Mouse (Mus musculus): ENCODE measurements around the gene Gpx4.

The Gpx4 gene

DNA sequence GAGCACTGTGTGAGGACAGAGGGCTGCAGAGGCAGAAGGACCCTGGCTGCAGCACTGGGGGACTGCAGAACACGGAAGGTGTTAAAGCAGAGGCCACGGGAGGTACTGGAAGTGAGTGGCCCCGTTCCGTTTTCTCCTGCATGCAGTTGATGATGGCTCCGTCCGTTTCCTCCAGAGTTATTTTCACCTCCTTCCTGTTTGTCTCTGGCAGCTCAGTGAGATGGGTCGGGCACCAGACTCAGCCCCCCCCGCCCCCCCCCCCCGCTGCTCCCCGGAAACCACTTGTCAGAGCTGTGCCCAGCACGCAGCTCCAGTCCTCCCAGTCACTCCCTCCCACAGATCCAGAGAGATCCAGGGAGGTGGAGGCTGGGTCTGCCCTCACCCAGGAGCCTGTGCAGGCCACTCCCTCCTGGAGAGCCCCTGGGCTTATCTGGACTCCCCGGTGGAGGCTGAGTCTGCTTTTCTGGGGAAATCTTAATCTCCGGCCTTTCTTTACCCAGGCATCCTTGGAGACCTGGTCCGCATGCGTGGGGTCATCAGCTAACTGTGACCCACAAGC lies 28.1 kb upstream of the Gpx4 start:
- DNase-seq (ENCODE audit: low read depth, low spot score): peak; percentile 68
- Histone ChIP-seq H3K36me3 (ENCODE audit: control insufficient read depth, insufficient read depth, low read length, poor library complexity, severe bottlenecking) (peaks cover 26% of the 10 kb centered on the region), H3K27me3 (ENCODE audit: control insufficient read depth, insufficient read depth, low read length, poor library complexity, severe bottlenecking) (no peaks in the 10 kb centered on the region)

DNA sequence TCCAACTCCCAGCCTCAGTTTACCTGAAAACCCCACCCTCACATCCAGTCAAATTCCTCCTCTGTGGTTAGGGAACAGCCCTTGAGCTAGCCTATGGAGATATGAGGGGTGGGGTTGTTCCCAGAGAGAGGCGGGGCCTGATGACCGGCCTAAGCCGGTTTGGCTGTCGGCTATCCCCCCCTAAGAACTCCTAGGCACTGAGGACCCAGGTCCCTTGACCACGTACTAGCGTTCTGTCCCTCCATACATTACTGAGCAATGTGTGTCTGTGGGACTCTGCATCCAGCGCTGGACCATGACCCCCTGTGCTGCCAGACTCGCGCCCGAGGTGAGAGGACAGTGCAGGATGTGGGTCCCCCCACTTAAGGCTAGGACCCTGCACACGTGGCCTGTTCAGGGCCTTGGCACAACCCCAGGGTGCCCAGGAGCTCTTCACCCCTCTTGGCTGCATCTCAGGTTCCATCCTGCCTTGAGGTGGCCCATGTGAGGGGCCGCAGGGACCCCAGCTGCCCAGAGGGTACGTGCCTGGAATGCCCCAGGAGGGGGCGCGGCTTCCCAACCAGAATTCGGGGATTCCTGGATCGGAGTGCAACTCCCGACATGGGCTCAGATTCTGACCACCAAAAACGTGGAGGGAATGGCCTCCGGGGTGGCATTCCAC lies 27.4 kb upstream of the Gpx4 start:
- H3K27me3 ChIP-seq (ENCODE audit: control insufficient read depth, insufficient read depth, low read length, poor library complexity, severe bottlenecking): no peaks in the 10 kb centered on the region
- H3K36me3 ChIP-seq (ENCODE audit: control insufficient read depth, insufficient read depth, low read length, poor library complexity, severe bottlenecking): peaks cover 26% of the 10 kb centered on the region
- no peak for DNase-seq (ENCODE audit: low read depth, low spot score)

DNA sequence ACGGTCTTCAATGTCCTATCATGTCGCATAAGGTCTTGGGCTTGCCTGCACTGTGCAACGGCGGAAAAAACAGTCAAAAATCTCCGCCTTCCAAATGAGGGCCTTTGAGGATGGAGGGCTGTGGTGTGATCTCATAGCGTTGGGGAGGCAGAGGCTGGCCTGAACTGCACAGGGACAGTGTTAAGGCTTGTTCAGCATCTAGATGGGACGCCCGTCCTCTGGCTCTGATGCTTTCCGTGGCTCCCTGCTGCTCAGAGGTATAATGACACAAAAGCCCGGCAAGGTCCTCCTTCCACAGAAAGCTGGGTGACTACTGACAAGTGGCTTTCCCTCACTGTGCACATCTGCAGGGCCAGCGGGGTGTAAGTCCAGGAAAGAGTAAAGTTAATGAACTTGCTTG lies 26.8 kb upstream of the Gpx4 start:
- no peak for DNase-seq (ENCODE audit: low read depth, low spot score)
- Histone ChIP-seq H3K36me3 (ENCODE audit: control insufficient read depth, insufficient read depth, low read length, poor library complexity, severe bottlenecking) (peaks cover 31% of the 10 kb centered on the region), H3K27me3 (ENCODE audit: control insufficient read depth, insufficient read depth, low read length, poor library complexity, severe bottlenecking) (no peaks in the 10 kb centered on the region)

DNA sequence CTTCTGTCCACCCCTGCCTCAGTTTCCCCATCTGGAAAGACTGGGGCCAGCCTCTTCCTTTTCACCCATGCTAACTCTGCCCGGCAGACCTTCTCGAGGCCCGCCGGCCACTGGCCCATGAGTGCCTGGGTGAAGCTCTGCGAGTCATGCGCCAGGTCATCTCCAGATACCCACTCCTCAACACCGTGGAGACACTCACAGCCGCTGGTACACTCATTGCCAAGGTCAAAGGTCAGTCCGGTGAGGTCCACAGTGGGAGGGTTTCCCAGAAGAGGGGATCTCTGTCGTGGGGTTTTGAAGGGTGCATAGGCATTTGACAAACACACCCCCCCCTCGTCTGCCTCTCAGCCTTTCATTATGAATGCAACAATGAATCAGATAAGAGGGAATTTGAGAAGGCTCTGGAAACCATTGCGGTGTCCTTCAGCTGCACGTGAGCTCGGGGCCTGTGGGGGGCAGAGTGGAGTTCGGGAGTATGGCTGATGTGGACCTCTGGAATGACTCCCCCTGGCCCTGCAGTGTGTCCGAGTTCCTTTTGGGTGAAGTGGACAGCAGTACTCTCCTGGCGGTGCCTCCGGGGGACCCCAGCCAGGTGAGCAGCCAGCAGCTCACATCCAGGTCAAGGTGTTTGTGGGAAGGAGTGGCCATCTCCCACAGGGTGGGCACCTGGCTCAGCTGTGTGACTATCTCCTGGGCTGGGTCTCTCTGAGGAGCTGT lies 26.2 kb upstream of the Gpx4 start:
- DNase-seq (ENCODE audit: low read depth, low spot score): no peak
- Histone ChIP-seq H3K36me3 (ENCODE audit: control insufficient read depth, insufficient read depth, low read length, poor library complexity, severe bottlenecking) (peaks cover 35% of the 10 kb centered on the region), H3K27me3 (ENCODE audit: control insufficient read depth, insufficient read depth, low read length, poor library complexity, severe bottlenecking) (no peaks in the 10 kb centered on the region)

DNA sequence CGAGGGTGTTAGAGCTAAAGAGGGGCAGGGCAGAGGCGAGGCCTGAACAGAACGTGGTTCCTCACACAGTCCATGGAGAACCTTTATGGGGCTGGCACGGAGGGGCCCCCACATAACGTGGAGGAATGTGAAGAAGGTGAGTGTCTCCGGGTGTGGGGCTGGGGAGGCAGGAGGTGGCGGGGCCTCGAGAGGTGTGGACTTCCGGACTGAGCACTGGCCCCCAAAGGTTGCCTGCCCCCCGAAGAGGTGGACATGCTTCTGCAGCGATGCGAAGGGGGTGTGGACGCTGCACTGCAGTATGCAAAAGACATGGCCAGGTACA lies 25.7 kb upstream of the Gpx4 start:
- Histone ChIP-seq H3K27me3 (ENCODE audit: control insufficient read depth, insufficient read depth, low read length, poor library complexity, severe bottlenecking) (no peaks in the 10 kb centered on the region), H3K36me3 (ENCODE audit: control insufficient read depth, insufficient read depth, low read length, poor library complexity, severe bottlenecking) (peaks cover 37% of the 10 kb centered on the region)
- DNase-seq (ENCODE audit: low read depth, low spot score): no peak

DNA sequence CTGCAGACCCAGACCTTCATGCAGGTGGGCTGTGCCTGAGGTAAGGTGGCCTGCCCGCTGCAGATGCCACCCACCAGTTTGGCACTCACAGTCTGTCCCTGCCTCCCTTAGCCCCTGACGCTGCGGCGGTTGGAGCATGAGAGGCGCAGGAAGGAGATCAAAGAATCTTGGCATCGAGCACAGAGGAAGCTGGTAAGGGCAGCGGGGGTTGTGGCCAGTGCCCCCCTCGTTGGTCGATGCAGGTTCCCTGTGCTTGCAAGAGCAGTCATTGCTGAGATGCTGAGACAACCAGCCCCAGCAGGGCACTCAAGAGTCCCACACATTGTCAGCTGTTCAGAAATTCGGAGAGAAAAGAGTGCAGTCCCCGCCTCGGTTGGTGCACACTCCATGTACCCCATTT lies 24.8 kb upstream of the Gpx4 start:
- DNase-seq (ENCODE audit: low read depth, low spot score): no peak
- peaks cover 45% of the 10 kb centered on the region for H3K36me3 ChIP-seq (ENCODE audit: control insufficient read depth, insufficient read depth, low read length, poor library complexity, severe bottlenecking)
- no peaks in the 10 kb centered on the region for H3K27me3 ChIP-seq (ENCODE audit: control insufficient read depth, insufficient read depth, low read length, poor library complexity, severe bottlenecking)

DNA sequence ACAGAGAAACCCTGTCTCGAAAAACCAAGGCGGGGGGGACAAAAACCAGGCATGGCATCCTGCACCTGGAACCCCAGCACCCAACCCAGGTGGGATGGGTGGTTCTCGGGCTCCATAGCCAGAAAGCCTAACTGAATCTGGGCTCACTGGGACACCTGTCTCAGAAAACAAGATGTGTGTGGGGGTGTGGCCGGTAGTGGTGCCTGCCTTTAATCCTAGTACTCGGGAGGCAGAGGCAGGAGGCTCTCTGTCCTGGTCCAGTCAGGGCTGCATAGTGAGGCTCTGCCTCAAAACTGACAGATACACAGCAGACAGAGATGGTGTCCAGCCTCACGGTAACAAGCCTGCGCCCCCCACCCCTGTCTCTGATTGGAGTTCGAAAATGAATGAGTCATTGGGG lies 24.2 kb upstream of the Gpx4 start:
- Histone ChIP-seq H3K36me3 (ENCODE audit: control insufficient read depth, insufficient read depth, low read length, poor library complexity, severe bottlenecking) (peaks cover 51% of the 10 kb centered on the region), H3K27me3 (ENCODE audit: control insufficient read depth, insufficient read depth, low read length, poor library complexity, severe bottlenecking) (no peaks in the 10 kb centered on the region)
- DNase-seq (ENCODE audit: low read depth, low spot score): no peak

DNA sequence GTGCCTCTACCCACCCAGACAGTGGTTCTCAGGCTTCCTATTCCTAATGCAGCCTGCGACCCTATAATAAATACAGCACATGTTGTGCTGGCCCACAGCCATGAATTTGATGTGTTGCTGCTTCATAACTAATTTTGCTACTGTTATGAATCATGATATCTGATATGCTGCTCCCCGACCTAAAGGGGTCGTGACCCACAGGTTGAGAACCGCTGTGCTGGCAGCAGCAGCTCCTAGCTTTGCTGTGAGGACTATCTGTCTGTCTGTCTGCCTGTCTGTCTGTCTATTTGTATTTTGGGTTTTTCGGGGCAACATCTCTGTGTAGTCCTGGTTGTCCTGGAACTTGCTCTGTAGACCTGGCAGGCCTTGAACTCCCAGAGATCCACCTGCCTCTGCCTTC lies 23.2 kb upstream of the Gpx4 start:
- Histone ChIP-seq H3K36me3 (ENCODE audit: control insufficient read depth, insufficient read depth, low read length, poor library complexity, severe bottlenecking) (peaks cover 59% of the 10 kb centered on the region), H3K27me3 (ENCODE audit: control insufficient read depth, insufficient read depth, low read length, poor library complexity, severe bottlenecking) (no peaks in the 10 kb centered on the region)
- DNase-seq (ENCODE audit: low read depth, low spot score): no peak

DNA sequence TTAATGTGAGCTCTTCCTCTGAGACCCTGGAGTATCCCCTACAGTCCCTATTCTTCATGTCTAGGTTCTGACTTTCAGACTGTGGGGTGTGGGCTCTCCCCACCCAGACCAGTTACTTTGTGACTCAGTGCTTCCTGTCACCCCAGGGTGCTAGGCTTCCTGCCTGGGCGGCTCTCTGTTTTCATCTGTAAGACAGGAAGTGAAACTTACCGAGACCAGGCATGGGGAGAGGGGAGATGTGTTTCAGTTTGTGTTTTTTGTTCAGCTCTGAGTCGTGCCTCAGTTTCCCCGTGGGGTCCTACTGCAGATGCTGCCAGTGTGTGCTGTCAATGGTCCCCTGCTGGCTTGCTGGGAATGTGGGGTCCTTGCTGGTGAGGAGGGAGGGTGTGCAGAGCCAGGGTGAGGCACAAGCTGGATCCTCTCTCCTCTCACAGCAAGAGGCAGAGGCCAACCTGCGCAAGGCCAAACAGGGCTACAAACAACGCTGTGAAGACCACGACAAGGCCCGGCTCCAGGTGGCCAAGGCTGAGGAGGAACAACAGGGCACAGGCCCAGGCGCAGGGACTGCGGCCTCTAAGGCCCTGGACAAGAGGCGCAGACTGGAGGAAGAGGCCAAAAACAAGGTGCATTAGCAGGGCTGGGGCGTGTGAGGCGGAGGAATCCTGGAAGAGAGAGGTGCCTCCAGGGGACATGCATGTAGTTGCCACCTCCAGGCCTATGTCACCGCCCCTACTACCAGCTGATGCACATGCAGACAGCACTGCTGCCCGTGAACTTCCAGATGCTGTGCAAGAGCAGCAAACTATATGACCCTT lies 22.5 kb upstream of the Gpx4 start:
- peaks cover 63% of the 10 kb centered on the region for H3K36me3 ChIP-seq (ENCODE audit: control insufficient read depth, insufficient read depth, low read length, poor library complexity, severe bottlenecking)
- no peaks in the 10 kb centered on the region for H3K27me3 ChIP-seq (ENCODE audit: control insufficient read depth, insufficient read depth, low read length, poor library complexity, severe bottlenecking)
- DNase-seq (ENCODE audit: low read depth, low spot score): peak; percentile 83

DNA sequence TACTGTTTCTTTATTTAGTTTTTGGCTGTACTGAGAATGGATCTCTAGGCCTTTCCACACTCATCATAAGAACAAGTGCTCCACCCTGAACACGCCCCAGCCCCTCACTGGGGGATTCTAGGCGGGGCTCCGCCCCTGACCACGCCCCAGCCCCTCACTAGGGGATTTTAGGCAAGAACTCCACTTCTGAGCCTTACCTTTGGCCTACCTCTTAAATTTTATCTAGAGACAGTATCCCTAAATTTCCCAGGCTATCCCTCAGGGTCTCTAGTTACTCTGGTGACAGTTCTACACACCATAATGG lies 22.0 kb upstream of the Gpx4 start:
- Histone ChIP-seq H3K27me3 (ENCODE audit: control insufficient read depth, insufficient read depth, low read length, poor library complexity, severe bottlenecking) (no peaks in the 10 kb centered on the region), H3K36me3 (ENCODE audit: control insufficient read depth, insufficient read depth, low read length, poor library complexity, severe bottlenecking) (peaks cover 64% of the 10 kb centered on the region)
- DNase-seq (ENCODE audit: low read depth, low spot score): no peak

DNA sequence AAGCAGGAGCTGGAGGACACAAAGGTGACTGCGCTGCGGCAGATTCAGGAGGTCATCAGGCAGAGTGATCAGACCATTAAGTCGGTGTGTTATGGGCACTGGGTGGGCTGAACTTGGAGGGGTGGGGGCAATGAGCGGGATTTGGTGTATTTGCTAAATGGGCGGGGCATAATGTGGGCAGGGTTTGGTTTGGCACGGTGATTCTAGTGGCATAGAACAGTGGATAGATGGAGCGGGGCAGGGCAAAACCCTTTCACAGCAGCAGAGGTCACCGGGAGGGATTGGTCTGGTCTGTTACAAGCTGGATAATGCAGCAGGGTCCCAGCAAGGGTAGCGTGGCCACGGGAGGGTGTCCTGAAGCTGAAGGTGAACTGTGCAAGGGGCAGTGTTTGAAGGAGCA lies 21.5 kb upstream of the Gpx4 start:
- H3K27me3 ChIP-seq (ENCODE audit: control insufficient read depth, insufficient read depth, low read length, poor library complexity, severe bottlenecking): no peaks in the 10 kb centered on the region
- no peak for DNase-seq (ENCODE audit: low read depth, low spot score)
- H3K36me3 ChIP-seq (ENCODE audit: control insufficient read depth, insufficient read depth, low read length, poor library complexity, severe bottlenecking): peaks cover 66% of the 10 kb centered on the region

DNA sequence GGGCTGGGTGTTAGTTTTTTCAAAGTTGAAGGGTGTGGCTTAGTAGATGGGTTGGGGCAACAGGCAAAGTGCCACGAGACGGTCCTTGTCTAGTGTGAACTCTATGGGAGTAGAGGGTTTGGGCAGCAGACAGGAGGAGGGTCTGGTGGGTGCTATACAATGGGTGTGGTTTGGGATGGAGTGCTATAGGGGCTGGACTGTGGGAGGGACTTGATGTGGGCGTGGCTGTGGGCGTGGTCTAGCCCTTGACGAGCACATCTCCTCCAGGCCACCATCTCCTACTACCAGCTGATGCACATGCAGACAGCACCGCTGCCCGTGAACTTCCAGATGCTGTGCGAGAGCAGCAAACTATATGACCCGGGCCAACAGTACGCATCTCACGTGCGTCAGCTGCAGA lies 21.1 kb upstream of the Gpx4 start:
- DNase-seq (ENCODE audit: low read depth, low spot score): peak; percentile 47
- peaks cover 64% of the 10 kb centered on the region for H3K36me3 ChIP-seq (ENCODE audit: control insufficient read depth, insufficient read depth, low read length, poor library complexity, severe bottlenecking)
- no peaks in the 10 kb centered on the region for H3K27me3 ChIP-seq (ENCODE audit: control insufficient read depth, insufficient read depth, low read length, poor library complexity, severe bottlenecking)

DNA sequence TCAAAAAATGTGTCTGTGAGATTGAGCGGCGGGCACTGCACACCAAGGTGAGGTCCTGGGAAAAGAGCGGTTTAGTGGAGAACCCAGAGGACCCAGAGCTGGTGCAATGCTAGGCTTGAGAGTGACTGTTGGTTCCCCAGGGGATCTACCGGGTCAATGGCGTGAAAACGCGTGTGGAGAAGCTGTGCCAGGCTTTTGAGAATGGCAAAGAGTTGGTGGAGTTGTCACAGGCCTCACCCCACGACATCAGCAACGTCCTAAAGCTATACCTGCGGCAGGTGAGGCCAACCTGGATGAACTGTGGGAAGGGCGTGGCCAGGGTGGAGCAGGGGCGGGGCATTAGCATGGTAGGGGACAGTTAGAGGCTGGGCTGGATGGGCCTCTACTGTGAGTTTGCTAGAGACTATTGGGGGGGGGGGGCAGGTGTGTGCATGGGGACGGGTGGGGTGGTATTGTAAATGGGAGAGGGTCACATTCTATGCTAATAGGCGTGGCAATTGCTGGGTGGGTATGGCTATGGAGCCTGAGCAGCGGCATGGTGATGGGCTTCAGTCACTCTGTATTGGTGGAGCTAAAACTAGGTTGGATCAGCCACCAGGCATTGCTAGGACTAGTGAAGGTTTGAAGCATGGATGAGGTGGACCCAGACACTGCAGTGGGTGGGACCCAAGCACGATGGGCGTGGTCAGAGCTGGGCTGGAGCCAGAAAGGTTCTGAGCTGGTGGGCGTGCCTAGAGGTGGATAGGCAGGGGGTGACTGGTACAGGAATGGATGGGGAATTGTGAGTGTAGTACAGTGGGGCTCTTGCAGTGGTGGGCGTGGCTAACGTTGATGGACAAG lies 19.1 kb upstream of the Gpx4 start:
- H3K36me3 ChIP-seq (ENCODE audit: control insufficient read depth, insufficient read depth, low read length, poor library complexity, severe bottlenecking): peaks cover 57% of the 10 kb centered on the region
- H3K27me3 ChIP-seq (ENCODE audit: control insufficient read depth, insufficient read depth, low read length, poor library complexity, severe bottlenecking): no peaks in the 10 kb centered on the region
- DNase-seq (ENCODE audit: low read depth, low spot score): no peak

DNA sequence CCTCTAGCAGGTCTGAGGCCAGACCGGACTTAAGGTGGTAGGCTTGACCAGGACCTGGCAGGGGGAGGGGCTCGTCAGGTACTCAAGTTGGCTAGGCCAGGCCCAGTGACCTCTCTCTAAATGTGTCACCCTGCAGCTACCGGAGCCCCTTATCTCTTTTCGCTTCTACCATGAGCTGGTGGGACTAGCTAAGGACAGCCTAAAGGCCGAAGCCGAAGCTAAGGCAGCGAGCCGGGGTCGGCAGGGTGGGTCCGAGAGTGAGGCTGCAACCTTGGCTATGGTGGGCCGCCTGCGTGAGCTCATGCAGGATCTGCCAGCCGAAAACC lies 18.5 kb upstream of the Gpx4 start:
- H3K36me3 ChIP-seq (ENCODE audit: control insufficient read depth, insufficient read depth, low read length, poor library complexity, severe bottlenecking): peaks cover 56% of the 10 kb centered on the region
- no peaks in the 10 kb centered on the region for H3K27me3 ChIP-seq (ENCODE audit: control insufficient read depth, insufficient read depth, low read length, poor library complexity, severe bottlenecking)
- no peak for DNase-seq (ENCODE audit: low read depth, low spot score)

DNA sequence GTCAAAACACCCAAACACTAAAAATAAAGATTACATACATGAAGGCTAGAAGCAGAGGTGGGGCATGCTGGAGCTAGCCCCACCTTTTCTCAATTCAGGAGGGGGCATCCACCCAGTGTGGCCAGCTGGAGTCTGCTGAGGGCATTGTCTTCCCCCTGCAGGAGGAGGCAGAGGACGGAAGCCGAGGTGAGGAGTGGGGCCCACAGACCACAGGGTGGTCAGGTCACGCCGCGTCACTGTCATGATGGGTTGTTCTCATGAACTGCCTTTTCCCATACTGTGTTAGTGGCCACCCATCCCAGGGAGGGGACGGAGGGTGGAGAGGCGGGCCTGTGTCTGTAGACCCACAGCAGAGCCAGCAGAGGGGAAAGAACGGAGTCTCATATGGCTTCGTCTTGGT lies 16.8 kb upstream of the Gpx4 start:
- Histone ChIP-seq H3K36me3 (ENCODE audit: control insufficient read depth, insufficient read depth, low read length, poor library complexity, severe bottlenecking) (peaks cover 51% of the 10 kb centered on the region), H3K27me3 (ENCODE audit: control insufficient read depth, insufficient read depth, low read length, poor library complexity, severe bottlenecking) (no peaks in the 10 kb centered on the region)
- DNase-seq (ENCODE audit: low read depth, low spot score): no peak

Data from splenic B cell, adult 2 months (primary cell).